Mouse (Mus musculus): ENCODE data around the gene Mss51.

The Mss51 gene

DNA sequence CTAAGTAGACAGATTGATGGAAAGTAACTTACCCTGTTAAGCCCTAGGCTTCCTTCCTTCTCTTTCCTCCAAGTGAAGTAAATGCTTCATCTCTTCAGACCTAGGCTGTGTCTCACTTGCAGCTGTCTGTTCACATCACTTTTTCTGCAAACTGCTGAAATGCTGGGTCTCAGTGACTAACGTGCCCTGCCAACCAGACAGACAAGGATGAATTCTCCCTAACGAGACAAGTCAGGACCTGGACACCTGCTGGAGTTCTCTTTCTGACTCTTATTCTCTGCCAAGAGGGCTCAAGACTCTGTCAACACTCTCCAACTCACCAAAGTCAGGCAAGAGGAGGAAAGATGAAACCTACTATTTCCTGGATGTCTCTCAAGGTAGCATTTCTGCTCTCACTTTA lies at the start of gene Mss51:
Gene Mss51, minus strand, starts transcription at position 299 of the 400 bp plus-strand sequence.
- in situ Hi-C loops (cut with MseI, MboI): no loop called here

DNA sequence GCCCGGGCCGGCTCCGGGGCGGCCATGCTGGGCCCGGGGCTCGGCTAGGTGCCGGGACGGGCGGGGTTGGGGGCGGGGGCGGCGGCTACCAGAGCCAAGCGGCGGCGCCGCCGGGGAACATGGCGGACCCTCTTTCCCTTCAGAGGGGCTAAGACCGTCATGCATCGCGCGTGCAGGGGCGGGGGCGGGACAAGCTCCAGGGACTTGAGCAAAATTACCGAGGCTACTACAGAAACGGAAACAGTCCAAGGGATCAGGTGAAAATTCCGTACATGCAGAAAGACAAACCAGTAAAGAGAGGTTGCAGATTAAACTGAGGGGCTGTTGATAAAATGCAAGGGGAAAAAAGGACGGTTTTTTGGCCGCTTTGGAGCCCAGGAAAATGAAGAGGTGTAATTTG lies 49.7 kb upstream of the Mss51 start, which contains the start of gene Ppp3cb:
Gene Ppp3cb, minus strand, starts transcription at position 159 of the 400 bp plus-strand sequence.
- in situ Hi-C loops (cut with MseI, MboI): no loop called here

DNA sequence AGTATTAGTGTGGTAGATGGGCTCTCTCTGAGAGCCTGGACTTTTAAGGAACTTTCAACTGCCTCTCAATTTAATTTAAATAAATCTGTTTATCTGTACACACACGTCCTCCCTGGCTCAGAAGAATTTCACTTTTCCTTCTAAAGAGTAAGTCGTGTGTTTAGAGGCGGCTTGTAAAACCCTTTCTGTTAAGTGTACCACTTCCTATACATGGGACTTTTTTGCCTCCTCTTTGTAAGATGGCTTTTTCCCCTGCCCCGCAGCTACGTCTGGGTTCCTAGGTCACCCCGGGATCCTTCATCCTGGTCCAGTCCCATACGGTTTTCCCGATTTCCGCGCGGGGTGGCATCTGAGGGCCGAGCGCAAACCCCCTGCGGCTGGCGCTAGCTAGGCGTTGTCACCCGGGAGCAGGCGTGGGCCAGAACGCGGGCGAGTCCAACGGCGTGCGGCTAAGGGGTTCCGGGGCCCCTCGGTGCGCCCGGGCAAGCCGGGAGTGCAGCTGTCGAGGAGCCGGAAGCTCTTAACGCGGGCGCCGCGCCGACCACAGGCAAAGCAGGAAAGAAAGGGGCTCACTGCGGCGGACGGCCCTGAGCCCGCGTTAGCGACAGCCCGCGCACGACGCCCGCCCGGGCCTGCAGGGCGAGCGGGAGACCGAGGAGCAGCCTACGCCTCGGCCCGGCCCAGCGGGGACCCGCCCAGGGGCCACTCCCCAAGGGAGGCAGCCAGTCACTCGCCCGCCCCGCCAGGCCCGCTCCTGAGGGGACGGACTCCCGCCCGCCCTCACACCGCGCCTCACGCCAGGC lies 49.0 kb upstream of the Mss51 start:
- in situ Hi-C loops (cut with MseI, MboI): no loop called here

DNA sequence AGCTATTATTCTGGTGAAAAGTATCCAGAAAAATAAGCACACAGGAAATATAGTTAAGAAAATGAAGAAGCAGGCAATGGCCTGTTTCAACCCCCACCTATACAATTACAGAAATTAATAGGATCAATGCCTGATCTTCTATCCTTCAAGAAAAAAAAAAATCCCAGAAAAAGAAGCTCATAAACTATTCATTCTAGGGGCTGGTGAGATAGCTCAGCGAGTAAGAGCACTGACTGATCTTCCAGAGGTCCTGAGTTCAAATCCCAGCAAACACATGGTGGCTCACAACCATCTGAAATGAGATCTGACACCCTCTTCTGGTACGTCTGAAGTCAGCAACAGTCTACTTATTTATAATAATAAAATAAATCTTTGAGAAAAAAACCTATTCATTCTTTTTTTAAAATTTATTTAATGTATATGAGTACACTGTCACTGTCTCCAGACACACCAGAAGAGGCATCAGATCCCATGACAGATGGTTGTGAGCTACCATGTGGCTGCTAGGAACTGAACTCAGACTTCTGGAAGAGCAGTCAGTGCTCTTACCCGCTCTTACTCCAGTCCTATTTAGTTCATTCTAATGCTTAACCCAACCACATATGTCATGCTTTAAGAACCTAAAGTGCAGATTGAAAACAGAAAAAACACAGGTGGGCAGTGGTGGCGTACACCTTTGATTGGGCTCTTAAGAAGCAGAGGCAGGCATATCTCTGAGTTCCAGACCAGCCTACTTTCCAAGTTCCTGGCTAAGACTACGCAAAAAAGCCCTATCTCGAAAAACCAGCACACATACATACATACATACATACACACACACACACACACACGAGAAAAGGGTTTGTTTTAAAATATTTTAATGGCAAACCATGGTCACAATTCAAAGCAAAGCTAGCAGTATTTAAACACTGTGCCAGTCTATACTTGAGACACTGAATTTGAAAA lies 48.0 kb upstream of the Mss51 start:
- in situ Hi-C loops (cut with MseI, MboI): no loop called here

DNA sequence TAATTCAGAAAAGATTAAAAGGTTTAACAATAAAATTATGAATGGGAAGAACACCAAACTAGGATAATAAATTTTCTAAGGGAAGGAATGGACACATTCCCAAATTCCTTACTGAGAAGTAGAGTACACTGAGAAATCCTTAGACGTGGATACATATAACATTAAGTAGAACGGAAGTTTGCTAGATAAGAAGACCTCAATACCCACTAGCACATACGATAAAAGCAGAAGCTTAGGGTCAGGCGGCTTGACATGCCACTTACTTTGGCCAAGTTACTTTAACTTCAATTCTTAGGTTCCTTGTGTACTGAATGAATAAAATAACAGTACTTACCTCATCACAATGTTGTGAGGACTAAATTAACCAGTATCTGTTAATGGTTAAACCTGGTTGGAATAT lies 32.9 kb upstream of the Mss51 start:
- in situ Hi-C loops (cut with MseI, MboI): no loop called here

DNA sequence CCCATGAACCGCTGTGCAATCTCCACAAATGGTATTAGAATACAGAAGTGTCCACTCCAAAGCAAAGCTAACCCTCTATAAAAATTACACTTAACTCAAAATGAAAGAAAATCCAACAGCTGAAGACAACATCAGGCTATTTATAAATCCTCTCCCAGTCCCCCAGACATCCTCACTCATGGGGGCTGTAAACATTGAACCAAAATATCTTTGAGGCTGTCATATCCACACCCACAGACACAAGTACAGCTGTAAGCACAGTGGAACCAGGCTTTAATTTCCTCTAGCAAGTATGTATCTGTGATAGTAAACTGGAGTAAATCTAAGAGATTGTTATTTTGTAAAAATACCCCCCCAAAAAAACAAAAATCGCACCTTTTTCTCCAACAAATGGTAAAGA lies 23.5 kb upstream of the Mss51 start:
- in situ Hi-C loops (cut with MseI, MboI): no loop called here

DNA sequence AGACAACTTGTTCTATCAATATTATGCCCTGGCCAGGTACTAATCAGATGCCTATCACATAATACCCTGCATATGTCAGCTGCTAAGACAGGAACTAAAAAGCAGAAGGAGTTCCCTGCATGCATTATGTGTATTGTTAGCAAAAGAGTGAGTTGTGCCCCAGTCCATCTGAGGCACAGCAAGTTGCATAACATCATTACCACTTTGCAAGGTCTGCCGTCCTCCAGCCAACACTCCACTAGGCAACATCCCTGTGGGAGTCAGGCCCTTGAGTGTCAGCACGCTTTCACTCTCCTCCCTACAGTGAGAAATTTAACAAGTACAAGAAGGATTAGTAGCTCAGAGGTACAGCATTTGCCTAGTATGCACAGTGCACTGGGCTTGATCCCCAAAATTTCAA lies 11.7 kb upstream of the Mss51 start:
- in situ Hi-C loops (cut with MseI, MboI): no loop called here

DNA sequence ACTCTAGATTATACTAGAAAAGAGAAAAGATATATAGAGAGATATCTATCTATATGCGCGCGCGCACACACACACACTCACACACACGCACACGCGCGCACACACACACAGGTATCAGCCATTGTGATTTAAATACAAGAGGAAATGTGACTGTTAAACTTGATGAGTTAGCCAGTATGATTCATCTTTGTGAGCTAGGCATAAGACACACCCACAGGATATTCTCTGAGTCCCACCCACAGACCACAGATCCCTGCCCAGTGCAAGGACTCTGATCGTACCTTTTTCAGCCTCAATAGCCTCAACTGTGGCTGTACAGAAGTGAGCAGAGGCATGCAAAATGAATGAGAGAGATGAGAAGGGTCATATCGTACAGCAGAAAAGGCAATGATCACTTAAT lies 6.3 kb upstream of the Mss51 start:
- in situ Hi-C loops (cut with MseI, MboI): no loop called here

DNA sequence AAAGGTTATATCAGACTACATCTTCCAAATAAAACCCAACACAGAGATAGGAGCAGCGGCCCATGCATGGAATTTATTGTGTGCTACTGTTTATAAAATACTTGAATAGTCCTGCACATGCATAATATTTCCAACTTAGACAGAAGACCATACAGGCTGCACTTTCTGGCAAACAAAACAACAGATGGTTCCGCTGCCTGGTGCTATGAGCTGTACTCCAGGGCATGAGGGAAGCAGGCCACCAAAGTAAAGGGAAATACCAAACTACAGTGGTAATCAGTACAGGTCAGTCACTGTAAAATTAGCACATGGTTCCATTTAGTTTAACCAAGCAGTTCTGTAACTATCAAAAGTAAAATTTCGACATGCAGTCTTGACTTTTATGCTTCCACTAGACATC lies 3.3 kb upstream of the Mss51 start:
- in situ Hi-C loops (cut with MseI, MboI): no loop called here

DNA sequence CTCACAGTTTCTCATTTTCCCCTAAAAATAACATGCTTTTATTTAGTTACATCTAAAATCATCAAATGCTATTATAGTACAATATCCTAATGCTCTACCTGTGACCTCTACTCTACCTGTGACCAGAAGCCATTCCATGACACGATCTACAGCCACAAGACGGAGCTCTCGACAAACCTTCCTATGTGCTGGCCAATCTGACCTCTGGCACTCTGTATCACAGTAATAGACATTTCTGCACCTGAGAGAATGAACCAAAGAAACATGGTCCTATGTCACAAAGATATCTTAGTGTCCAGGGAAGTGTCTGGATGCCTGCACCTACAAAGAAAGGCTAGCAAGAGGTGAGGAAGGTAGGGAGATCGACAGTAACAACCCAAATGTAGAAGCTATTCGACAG lies 10.7 kb downstream of the Mss51 start:
- in situ Hi-C loops (cut with MseI, MboI): no loop called here

DNA sequence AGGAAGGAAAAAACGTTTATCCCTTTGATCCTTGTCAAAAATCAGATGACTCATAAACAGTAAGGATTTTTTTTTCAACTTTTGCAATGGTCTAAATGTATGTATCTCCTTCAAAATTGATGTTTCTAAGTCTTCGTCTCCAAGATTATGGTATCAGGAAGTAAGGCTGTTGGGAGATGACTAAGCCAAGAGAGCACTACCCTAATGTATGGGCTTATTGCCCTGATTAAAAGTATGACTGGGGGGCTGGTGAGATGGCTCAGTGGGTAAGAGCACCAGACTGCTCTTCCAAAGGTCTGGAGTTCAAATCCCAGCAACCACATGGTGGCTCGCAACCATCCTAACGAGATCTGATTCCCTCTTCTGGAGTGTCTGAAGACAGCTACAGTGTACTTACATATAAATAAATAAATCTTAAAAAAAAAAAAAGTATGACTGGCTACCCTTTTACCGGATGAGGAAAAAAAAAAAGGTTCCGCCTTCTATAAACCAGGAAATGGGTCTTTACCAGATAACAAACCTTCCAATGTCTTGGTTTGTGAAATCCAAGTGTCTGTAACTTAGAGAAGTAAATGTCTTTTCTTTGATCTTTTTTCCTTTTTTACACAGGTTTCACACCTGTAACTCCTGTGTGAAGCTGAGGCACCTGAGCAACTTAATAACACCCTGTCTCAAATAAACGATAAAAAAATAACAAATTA lies 14.5 kb downstream of the Mss51 start:
- in situ Hi-C loops (cut with MseI, MboI): no loop called here

DNA sequence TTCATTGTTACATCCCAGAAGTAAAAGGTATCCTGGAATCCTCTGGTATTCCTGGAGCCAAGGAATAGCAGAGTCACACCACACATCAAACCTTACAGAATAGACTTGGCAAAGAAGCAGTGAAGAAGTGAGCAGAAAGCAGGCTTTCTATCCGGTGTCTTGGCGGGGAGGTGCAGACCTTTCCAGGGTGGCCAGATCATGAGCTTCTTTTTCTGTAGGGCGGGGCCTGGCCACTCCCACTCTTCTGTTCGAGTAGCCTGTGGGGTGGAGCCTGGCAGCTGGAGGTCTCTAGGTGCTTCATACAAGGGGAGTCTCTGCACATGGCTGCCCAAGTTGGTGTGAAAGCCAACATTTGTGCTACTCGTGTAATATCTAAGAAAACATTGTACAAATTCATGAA lies 15.5 kb downstream of the Mss51 start:
- in situ Hi-C loops (cut with MseI, MboI): no loop called here

DNA sequence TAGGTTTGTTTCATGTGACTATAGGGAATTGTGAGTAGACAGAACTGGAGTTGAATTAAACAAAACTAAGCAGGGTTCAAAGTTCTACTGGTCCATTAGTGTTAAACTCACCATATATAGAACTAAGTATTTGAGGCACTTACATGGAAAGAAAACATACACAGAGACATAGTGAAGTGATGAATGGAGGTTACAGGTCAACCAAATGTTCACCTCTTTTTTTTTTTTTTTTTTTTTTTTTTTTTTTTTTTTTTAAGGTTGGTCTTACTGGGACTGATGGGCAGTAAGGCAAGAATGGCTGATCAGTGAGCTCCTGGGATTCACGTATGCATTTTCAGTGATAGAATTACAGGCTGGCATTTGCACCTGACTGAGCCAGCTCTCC lies 16.5 kb downstream of the Mss51 start:
- in situ Hi-C loops (cut with MseI, MboI): no loop called here

DNA sequence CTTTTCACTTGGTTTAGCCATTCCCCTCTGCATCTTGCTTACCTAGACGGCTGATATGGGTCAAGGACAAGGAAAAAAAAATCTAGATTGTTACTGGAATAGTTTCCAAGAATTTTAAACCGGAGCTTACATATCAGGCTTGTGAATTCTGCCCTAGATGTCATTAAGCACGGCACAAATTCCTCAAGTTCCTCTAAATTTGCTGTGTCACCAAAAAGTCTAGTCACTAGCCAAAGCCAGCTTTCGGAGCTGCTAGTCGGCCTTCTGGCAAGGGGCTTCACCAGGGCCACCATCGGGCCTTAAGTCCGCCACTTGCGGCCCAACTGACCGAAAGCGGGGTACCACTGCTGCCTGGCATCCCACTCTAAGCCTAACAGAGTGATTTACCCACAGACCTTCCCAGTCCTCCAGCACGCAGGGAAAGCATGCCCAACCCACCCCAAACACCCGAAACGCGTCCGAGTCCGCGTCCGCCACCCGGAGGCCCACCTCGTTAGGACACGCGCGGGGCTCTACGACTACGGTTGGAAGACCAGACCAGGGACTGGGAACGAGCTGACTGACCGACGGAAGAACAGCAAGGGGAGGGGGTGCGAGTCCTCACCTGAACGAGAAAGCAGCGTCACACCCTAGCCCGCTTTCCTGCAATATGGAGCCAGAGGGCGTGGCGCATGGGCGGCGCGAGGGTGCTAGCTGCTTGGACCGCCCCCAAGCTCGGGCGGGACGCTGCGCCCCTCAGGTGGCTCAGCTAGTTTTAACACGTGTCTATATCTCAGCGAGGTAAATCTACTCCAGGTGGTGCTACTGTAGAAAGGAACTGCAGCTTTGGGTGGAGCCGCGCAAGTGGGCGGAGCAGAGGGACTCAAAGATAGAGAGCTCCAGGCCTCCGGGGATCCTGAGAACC lies 17.2 kb downstream of the Mss51 start, which contains the start of gene Anxa7:
Gene Anxa7, minus strand, starts transcription at position 843 of the 904 bp plus-strand sequence.
- in situ Hi-C loops (cut with MseI, MboI): no loop called here

DNA sequence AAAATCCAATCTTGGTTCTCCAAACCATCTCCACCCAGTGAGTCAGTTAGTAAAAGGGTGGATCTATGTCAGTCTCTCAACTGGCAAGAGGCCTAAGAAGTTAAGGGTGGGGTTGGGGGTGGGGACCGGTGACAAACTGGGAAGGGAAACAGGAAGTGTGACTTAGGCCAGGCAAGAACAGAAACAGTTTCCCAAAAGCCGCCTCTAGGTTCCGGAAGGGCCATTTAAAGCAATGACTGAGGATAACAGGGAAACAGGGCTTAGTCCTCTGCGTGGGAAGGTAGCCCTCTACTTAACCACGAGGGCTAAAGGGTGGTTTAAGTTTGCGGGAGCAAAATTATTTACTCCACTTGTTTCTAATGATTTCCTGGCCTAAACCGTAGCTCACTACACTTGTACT lies 17.9 kb downstream of the Mss51 start:
- in situ Hi-C loops (cut with MseI, MboI): no loop called here

DNA sequence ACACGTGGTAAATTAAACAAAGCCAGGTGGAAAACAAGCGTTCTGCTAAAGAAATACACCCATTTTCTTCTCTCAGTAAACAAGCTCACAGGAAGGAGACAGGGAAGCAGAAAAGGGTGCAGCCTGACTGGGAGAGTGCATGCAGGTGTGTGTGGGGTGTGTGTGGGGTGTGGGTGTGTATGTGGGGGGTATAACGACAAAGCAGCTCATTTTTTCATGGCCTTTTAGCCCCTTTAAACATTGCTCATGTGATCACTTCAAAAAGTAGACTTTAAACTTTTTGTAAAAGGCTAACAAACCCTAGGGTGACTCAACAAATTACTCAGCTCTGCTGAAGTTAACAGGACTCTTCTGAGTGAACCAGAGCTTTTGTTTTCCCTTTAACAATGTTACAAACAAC lies 18.3 kb downstream of the Mss51 start:
- in situ Hi-C loops (cut with MseI, MboI): no loop called here

DNA sequence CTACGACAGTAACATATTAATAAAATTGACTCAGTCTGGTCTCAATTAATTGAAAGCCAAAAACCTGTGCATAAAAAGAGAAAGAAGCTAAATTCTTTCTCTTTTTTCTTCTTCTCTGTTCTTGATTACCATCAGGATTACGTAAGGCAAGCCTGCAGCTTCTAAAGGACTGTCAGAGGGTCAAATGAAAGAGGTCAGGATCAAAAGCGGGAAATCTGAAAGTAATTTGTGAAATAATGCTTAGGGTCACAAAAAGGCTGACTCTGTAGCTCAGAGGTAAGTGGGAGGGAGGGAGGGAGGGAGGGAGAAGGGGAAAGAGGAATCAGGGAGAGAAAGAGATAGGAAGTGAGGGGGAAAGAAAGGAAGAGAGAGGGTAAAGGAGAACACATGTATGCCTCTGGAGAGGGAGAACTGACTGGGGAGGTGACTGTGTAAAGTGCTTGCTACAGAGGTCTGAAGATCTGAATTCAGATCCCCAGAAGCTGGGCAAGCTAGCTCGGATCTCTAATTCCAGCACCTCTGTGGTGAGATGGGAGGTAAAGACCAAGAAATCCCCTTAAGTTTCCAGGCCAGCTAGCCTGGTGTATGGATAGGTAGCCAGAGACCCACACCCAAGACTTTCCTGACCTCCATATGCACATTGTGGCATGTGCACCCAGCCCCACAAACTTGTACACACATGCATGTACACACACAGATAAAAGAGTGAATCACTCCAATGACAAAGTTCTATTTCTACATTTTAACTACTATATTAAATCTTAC lies 19.3 kb downstream of the Mss51 start:
- in situ Hi-C loops (cut with MseI, MboI): no loop called here

DNA sequence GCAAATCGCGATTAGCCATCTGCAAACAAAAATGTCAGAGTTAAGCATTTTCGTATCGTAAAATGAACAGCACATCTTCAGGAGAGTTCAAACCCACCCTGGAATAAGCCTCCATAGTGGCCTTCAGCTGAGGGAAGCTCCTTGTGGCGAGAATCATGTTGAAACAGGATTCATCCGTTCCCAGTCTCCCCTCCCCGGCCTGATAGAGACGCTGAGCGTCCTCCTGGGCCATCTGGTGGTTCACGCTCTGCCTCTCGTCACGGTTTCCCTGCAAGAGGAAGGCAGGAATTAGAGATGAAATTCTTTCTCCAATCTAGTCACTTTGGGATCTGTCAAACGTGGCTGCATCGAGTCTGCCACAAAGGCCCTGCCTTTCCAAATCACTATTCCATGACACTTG lies 36.5 kb downstream of the Mss51 start:
- in situ Hi-C loops (cut with MseI, MboI): no loop called here

DNA sequence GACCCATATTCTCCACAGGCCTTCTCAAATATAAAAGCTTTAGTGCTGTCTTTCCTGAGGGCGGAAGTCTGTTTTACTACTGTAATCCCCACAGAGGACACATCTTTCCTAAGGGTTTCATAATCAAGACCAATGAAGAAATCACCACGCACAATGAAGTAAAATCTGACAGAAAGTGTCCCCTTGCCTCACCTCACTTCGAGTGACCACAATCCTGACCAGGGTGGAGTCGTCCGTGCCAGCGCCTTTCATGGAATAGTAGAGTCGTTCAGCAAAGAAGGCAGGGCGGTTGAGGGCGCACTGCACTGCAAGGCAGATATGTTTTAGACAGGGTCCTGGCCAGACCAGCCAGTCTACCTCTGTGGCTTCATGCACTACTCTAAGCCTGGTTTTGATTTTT lies 38.3 kb downstream of the Mss51 start:
- in situ Hi-C loops (cut with MseI, MboI): no loop called here

DNA sequence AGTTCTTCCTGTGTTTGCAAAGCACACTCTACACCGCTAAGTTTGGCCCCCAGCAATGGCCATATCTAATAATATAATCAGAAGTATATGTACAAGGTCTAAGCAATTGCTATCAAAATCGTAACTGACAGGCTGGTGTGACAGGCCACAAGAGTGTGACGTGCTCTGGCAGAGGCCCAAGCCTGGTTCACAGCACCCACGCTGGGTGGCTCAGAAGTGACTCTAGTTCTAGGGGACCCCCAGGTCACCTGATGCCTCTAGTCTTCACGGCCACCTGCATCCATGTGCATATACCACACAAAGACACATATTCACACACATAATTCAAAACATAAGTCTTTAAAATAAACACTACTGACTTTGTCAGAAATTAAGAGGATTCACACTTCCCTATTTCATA lies 43.8 kb downstream of the Mss51 start:
- in situ Hi-C loops (cut with MseI, MboI): no loop called here

Measured in mouse trophoblast stem cell (cell line).